16 mouse cellular contexts compared by ENCODE assay signal in genomic region chr11:24467458-24467857, GRCm38 (mm10).
DNase-seq lines count a peak whose midpoint lies in the region; ATAC-seq and TF ChIP-seq lines count a peak whose summit lies in the region.
"Had no signal": no experiment of that assay in that cellular context is flagged by ENCODE, and none has a peak within 500 bp of the region (broad histone marks: within the 10 kb centered on the region; RNA-seq: fewer than 3 reads in every experiment).

No protein-coding gene starts in this region.

- WGBS in thymus, adult 2 months, result 97% methylated on average over 8 of the region's 8 CpGs
- 95% methylated on average over 8 of the region's 8 CpGs for WGBS in hindbrain, embryonic 12.5 days

- no peak overlapping the region for H3K27ac ChIP-seq in thymus, adult 2 months (ENCODE audit: control insufficient read depth, insufficient read depth, low read length)
- H3K27ac ChIP-seq in hindbrain, embryonic 12.5 days, result no peak overlapping the region
- H3K27ac ChIP-seq: embryonic facial prominence, embryonic 13.5 days; heart, embryonic 15.5 days; intestine, embryonic 15.5 days; kidney, postnatal 0 days; limb, embryonic 15.5 days; midbrain, embryonic 10.5 days had no signal

- TF ChIP-seq POLR2A in thymus, adult 2 months (IDR thresholded peaks at IDR 0.05; ENCODE audit: control insufficient read depth, extremely low read depth, insufficient read depth, low read length, poor library complexity), result no peak

- no peaks in the 10 kb centered on the region for H3K27me3 ChIP-seq in thymus, adult 2 months (ENCODE audit: control insufficient read depth, insufficient read depth, low read length)
- H3K27me3 ChIP-seq in hindbrain, embryonic 12.5 days, result no peaks in the 10 kb centered on the region
- H3K27me3 ChIP-seq: embryonic facial prominence, embryonic 13.5 days; heart, embryonic 15.5 days; intestine, embryonic 15.5 days; limb, embryonic 15.5 days had no signal

- H3K9me3 ChIP-seq in hindbrain, embryonic 12.5 days (replicated peaks), result no peaks in the 10 kb centered on the region
- H3K9me3 ChIP-seq: embryonic facial prominence, embryonic 13.5 days; heart, embryonic 15.5 days; intestine, embryonic 15.5 days; limb, embryonic 15.5 days; midbrain, embryonic 10.5 days had no signal

- DNase-seq in heart, adult 11 months, result peak; percentile 60
- DNase-seq in heart, adult 9 months (ENCODE audit: low spot score in 2 of 2), result no peak
- DNase-seq in cerebellum, adult 11-12 months, result peak; percentile 59
- peak; percentile 66 for DNase-seq in cerebellum, adult 9-11 months
- peak; percentile 26 for DNase-seq in layer of hippocampus, adult 9-10 months (ENCODE audit: low spot score)
- no peak for DNase-seq in thymus, adult 2 months
- no peak for DNase-seq in ovary, postnatal 10 days (ENCODE audit: low spot score)
- DNase-seq: liver, postnatal 0 days had no signal

- no peak overlapping the region for H3K9ac ChIP-seq in hindbrain, embryonic 12.5 days
- H3K9ac ChIP-seq: embryonic facial prominence, embryonic 13.5 days; heart, embryonic 15.5 days; intestine, embryonic 15.5 days; limb, embryonic 15.5 days; liver, postnatal 0 days had no signal

- no peak overlapping the region for H3K4me3 ChIP-seq in thymus, adult 2 months (ENCODE audit: control insufficient read depth, insufficient read depth, low read length)
- H3K4me3 ChIP-seq in hindbrain, embryonic 12.5 days, result no peak overlapping the region
- H3K4me3 ChIP-seq: embryonic facial prominence, embryonic 13.5 days; heart, embryonic 15.5 days; intestine, embryonic 15.5 days; left cerebral cortex, adult 2 months; limb, embryonic 15.5 days; midbrain, embryonic 10.5 days had no signal

- H3K4me1 ChIP-seq in thymus, adult 2 months (replicated peaks; ENCODE audit: control insufficient read depth, insufficient read depth, low read length), result no peaks in the 10 kb centered on the region
- H3K4me1 ChIP-seq in hindbrain, embryonic 12.5 days, result no peaks in the 10 kb centered on the region
- H3K4me1 ChIP-seq: heart, embryonic 15.5 days; intestine, embryonic 15.5 days; limb, embryonic 15.5 days; midbrain, embryonic 10.5 days had no signal

- no peak for TF ChIP-seq CTCF in thymus, adult 2 months (IDR thresholded peaks at IDR 0.05; ENCODE audit: borderline replicate concordance, control insufficient read depth, extremely low read depth, insufficient read depth, low read length, poor library complexity)

- ATAC-seq in hindbrain, embryonic 12.5 days (ENCODE audit: low FRiP score), result no peak
- ATAC-seq: intestine, embryonic 15.5 days; liver, postnatal 0 days had no signal

- no peak overlapping the region for H3K4me2 ChIP-seq in hindbrain, embryonic 12.5 days (replicated peaks)
- H3K4me2 ChIP-seq: embryonic facial prominence, embryonic 13.5 days; heart, embryonic 15.5 days; intestine, embryonic 15.5 days; limb, embryonic 15.5 days had no signal

- no peaks in the 10 kb centered on the region for H3K36me3 ChIP-seq in thymus, adult 2 months (ENCODE audit: control insufficient read depth, insufficient read depth, low read length)
- no peaks in the 10 kb centered on the region for H3K36me3 ChIP-seq in hindbrain, embryonic 12.5 days
- H3K36me3 ChIP-seq: embryonic facial prominence, embryonic 13.5 days; heart, embryonic 15.5 days; intestine, embryonic 15.5 days; limb, embryonic 15.5 days; midbrain, embryonic 10.5 days had no signal

Comparison
In these comparisons a context has a peak if more than half of its experiments do, and no peak if none do; other contexts are left out.
1. DNase-seq: peak in heart, adult 11 months (single experiment), cerebellum, adult 11-12 months (single experiment), cerebellum, adult 9-11 months (single experiment) and layer of hippocampus, adult 9-10 months (single experiment); none in heart, adult 9 months (0 of 2), thymus, adult 2 months (single experiment) and ovary, postnatal 10 days (single experiment).